Mouse (Mus musculus) cerebellum, adult 2 months (tissue): Measurements from ENCODE around the gene AU018091. TPM values are rescaled to one million over a fixed set of nuclear protein-coding genes. Genes with fewer than 3 reads are reported as not detected.
"Not testable (repeated sequence)": the region's sequence is repeated elsewhere in the genome, so short reads cannot be mapped to it uniquely, and the experiment has no call there.

Source experiments
- DNase-seq, 2 experiments: peaks; one replicate each; pipeline ENCODE4 v3.0.0; 2021
- H3K27ac ChIP-seq: fragments of 200-500 bp; 2 replicates; pipeline ENCODE4 v1.5.1; 2012; ENCODE audit warnings: low read length, control low read depth, inconsistent platforms; ENCODE audit not compliant: insufficient read depth
- H3K27me3 ChIP-seq: fragments of 200-500 bp; 2 replicates; pipeline ENCODE4 v1.6.1; 2012; ENCODE audit warnings: inconsistent platforms, mild to moderate bottlenecking, low read length, moderate library complexity; ENCODE audit not compliant: control insufficient read depth, insufficient read depth
- H3K4me1 ChIP-seq: fragments of 200-500 bp; 2 replicates; pipeline ENCODE4 v1.6.1; 2011; ENCODE audit warnings: low read length; ENCODE audit not compliant: control insufficient read depth, insufficient read depth
- H3K4me3 ChIP-seq: fragments of 200-500 bp; replicated peaks from 2 replicates; pipeline ENCODE3; 2011; ENCODE audit warnings: mild to moderate bottlenecking, low read depth, low read length, control low read depth; ENCODE audit not compliant: insufficient read depth
- CTCF ChIP-seq: fragments of 200-500 bp; IDR thresholded peaks from 2 replicates; pipeline ENCODE4 v1.5.1; 2011; ENCODE audit warnings: low read depth, mild to moderate bottlenecking, control low read depth, low read length, moderate library complexity, borderline replicate concordance; ENCODE audit not compliant: insufficient read depth
- POLR2A ChIP-seq: fragments of 200-500 bp; IDR thresholded peaks from 2 replicates; pipeline ENCODE4 v1.6.1; 2011; ENCODE audit warnings: low read length, control low read depth, borderline replicate concordance; ENCODE audit not compliant: insufficient read depth
- WGBS: fragments of 180-500 bp; shearing (Covaris S2); methylation state at CpG from one replicate; pipeline ENCODE4 v1.1.7; 2018; 5-methylcytosine and 5-hydroxymethylcytosine counted together
- polyA plus RNA-seq: library from polyadenylated mRNA; depleted of rRNA; stranded (reverse); fragments of >200 nt; gene quantifications from 2 replicates; pipeline ENCODE4 v1.2.3, GENCODE M21; 2012

AU018091 gene
- polyA plus RNA-seq, 1 experiment = not detected

DNA sequence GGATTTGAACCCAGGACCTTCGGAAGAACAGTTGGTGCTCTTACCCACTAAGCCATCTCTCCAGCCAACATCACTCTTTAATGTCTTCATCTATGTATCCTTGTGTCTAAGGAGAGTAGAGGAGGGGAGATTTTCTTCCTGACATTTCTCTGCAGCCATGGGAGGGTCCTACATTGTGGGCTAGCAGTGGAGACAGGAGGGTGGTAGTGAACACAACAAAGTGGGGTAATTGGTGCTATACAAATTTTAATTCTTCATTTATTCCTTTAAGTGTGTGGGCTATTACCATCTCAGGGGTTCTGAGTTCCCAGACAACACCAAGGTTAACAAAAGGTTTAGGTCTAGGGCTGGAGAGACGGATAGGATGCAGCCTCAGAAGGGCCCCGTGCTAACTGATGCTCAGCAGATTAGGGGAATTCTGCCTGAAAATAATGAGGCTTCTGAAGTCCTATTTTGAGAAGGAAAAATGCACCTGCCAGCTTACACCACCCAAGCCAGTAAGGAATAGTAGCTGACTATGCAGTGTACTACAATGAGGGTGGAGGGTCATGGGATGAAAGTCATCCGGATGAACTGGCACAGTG is 24.1 kb upstream of the AU018091 start:
- 82% methylated on average over 4 of the region's 4 CpGs for WGBS
- no peak overlapping the region for H3K4me3 ChIP-seq
- no peak for DNase-seq

DNA sequence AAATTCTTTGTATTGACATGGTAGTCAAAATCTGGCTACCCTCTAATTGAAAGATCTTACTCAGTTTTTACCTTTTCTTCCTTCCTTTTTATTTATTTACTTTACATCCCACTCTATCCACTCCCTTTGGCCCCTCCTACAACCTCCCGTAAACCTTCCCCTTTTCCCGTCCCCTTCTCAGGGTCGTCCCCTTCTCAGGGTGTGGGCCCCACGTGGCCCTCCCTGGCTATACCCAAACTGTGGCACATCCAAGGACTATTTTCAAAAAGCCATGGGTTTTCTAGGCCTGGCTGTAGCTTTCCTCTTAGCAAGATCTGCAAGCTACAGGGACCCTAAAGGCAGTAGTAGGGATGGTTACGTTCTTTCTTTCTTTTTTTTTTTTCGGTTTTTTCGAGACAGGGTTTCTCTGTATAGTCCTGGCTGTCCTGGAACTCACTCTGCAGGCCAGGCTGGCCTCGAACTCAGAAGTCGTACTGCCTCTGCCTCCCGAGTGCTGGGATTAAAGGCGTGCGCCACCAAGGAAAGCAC is 23.0 kb upstream of the AU018091 start:
- Histone ChIP-seq H3K4me1 (no peaks in the 10 kb centered on the region), H3K27me3 (no peaks in the 10 kb centered on the region), H3K4me3 (no peak overlapping the region), H3K27ac (no peak overlapping the region)
- DNase-seq = no peak
- TF ChIP-seq CTCF (no peak), POLR2A (no peak)
- 88% methylated on average over 12 of the region's 12 CpGs for WGBS

More for the DNA sequence above, 24.1 kb upstream of the AU018091 start:
- H3K4me1 ChIP-seq = no peaks in the 10 kb centered on the region
- TF ChIP-seq POLR2A = no peak
- no peak for TF ChIP-seq CTCF
- H3K27me3 ChIP-seq = no peaks in the 10 kb centered on the region
- H3K27ac ChIP-seq = no peak overlapping the region

DNA sequence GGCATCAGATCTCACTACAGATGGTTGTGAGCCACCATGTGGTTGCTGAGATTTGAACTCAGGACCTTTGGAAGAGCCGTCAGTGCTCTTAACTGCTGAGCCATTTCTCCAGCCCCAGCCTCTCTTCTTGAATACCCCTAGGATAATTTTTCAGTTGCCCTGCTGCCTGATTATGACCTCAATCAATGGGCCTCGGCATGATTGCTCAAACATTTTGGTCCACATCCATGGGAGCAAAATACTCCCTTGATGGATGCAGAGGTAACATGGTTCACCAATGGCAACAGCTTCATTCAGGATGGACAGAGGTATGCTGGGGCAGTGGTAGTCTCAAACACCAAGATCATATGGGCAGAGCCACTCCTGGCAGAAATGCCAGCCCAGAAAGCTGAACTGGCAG is 17.7 kb upstream of the AU018091 start:
- H3K4me1 ChIP-seq, H3K27me3 ChIP-seq, H3K27ac ChIP-seq, DNase-seq, H3K4me3 ChIP-seq: not testable (repeated sequence)
- 78% methylated on average over 2 of the region's 2 CpGs for WGBS

DNA sequence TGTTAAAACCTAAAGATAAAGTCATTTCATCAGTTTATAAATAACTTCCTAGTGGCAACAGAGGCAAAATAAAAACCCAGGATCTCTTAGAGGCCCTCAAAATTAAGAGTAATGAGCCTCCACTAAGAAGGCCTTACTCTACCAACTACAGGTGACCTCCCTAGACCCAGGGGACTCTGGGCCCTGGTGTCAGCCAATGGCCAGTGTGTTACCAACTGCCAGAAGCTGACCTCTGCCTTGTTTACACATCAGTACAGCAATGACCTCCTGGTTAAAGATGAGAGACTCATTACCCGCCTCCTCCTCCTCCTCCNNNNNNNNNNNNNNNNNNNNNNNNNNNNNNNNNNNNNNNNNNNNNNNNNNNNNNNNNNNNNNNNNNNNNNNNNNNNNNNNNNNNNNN is 17.1 kb upstream of the AU018091 start:
- TF ChIP-seq CTCF (no peak), POLR2A (no peak)
- no peaks in the 10 kb centered on the region for H3K4me1 ChIP-seq
- H3K27ac ChIP-seq = no peak overlapping the region
- no peak for DNase-seq
- no peaks in the 10 kb centered on the region for H3K27me3 ChIP-seq
- no peak overlapping the region for H3K4me3 ChIP-seq
- WGBS = no CpG with 5 or more reads among the region's 1 CpGs

DNA sequence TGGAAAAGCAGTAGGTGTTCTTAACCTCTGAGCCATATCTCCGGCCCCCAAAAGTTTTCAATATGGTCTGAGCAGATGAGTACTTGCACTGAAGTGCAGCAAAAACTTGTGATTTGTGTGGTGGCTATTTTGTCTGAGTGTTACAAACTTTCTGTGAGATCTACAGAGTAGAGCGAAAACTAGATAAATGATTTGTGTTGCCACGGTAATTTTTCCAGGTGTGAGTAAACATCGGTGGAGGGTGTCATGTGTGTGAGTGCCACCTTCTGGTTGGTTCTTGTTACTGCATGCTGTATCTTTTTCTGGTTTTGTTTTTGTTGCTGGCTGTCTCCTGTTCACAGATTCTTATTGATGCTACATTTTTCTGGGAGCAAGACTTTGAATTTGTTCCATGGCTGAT is 15.4 kb upstream of the AU018091 start:
- Histone ChIP-seq H3K27me3 (no peaks in the 10 kb centered on the region), H3K27ac (no peak overlapping the region), H3K4me1 (no peaks in the 10 kb centered on the region), H3K4me3 (no peak overlapping the region)
- no peak for DNase-seq
- WGBS = 38% methylated on average over 4 of the region's 4 CpGs
- TF ChIP-seq POLR2A = no peak
- TF ChIP-seq CTCF = no peak

DNA sequence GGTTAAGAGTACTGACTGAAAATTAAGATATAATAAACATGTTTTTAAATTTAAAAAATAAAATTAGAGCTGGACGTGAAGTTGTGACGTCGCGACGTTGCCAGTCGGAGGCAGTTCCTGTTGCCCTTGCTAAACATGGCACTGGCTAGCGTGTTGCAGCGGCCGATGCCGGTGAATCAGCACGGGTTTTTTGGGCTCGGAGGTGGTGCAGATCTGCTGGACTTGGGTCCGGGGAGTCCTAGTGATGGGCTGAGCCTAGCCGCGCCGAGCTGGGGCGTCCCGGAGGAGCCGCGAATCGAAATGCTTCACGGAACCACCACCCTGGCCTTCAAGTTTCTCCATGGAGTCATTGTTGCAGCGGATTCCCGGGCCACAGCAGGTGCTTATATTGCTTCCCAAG is 12.0 kb upstream of the AU018091 start:
- not testable (repeated sequence) for H3K4me3 ChIP-seq, DNase-seq
- 92% methylated on average over 24 of the region's 24 CpGs for WGBS

DNA sequence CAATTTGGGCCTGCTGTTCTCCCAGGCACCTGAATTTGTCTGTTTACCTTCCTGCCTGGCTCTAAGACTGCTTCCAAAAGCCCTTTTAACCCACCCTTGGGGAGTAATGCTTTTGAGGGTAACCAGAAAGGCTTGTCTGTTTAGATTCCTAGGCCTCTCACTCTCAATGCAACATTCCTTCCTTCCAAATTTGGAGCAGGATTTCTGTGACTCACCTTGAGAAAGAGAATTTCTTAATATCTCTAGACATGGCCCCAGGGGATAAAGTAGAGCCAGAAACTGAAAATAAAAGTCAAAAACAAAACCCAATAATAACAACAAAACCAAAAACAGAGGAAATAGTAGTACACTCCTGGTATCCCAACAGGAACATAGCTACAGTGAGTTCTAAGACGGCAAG is 707 bp downstream of the AU018091 start:
- no peak for DNase-seq
- H3K4me3 ChIP-seq = no peak overlapping the region
- TF ChIP-seq POLR2A (no peak), CTCF (no peak)
- H3K4me1 ChIP-seq = no peaks in the 10 kb centered on the region
- no peaks in the 10 kb centered on the region for H3K27me3 ChIP-seq
- 90% methylated on average over 1 of the region's 1 CpGs for WGBS
- H3K27ac ChIP-seq = no peak overlapping the region

More for the DNA sequence above, 12.0 kb upstream of the AU018091 start:
- not testable (repeated sequence) for H3K27ac ChIP-seq, H3K27me3 ChIP-seq, H3K4me1 ChIP-seq

DNA sequence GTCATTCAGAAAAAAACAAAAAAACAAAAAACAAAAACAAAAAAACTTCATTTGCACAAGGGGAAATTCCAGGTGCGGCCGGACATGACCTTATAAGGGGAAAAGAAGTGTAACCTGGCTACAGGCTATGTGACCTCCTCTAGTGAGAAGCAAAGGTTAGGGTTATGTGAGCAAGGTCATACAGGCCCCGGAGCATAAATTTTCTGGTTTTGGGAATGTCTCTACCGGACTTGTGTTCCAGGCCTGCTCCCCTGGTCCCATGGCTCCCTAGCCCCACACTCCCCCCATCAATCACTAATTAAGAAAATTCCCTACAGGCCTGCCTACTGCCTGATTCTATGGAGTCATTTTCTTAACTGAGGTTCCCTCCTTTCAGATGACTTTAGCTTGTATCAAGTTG is 2.7 kb downstream of the AU018091 start:
- Histone ChIP-seq H3K27ac (no peak overlapping the region), H3K4me3 (no peak overlapping the region), H3K4me1 (no peaks in the 10 kb centered on the region), H3K27me3 (no peaks in the 10 kb centered on the region)
- DNase-seq = no peak
- 92% methylated on average over 4 of the region's 4 CpGs for WGBS
- TF ChIP-seq POLR2A = no peak
- TF ChIP-seq CTCF = no peak

DNA sequence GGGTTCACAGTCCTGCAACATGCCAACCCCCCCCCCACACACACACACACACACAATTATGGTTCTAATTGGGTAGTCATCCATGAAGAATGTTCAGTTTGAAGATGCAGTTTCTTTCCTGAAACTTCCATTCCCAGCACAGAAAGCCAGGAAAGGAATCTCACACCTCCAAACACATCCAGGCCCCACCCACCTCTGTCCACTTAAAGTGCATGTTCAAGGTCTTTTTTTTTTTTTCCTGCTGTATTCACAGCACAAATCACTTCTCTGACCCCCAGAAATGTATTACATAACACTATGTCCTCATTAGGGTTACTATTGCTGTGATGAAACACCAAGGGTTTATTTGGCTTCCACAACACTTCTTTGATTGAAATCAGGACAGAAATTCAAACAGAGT is 4.0 kb downstream of the AU018091 start:
- H3K4me1 ChIP-seq = no peaks in the 10 kb centered on the region
- no peak overlapping the region for H3K27ac ChIP-seq
- DNase-seq = no peak
- no peak for TF ChIP-seq POLR2A
- TF ChIP-seq CTCF = no peak
- no peaks in the 10 kb centered on the region for H3K27me3 ChIP-seq
- H3K4me3 ChIP-seq = no peak overlapping the region
